Mouse (Mus musculus) cerebellum, adult 2 months (tissue): ENCODE measurements at regions not wholly inside any gene's neighbourhood (a gene's known extent, or its start where the extent isn't known, plus 50 kb on each side); places are given as distances from the start of the nearest gene placed in this dataset.

ENCODE experiments used
- DNase-seq, 2 experiments: peaks; one replicate each; pipeline ENCODE4 v3.0.0; 2021
- H3K27ac ChIP-seq: fragments of 200-500 bp; 2 replicates; pipeline ENCODE4 v1.5.1; 2012; ENCODE audit warnings: low read length, control low read depth, inconsistent platforms; ENCODE audit not compliant: insufficient read depth
- H3K27me3 ChIP-seq: fragments of 200-500 bp; 2 replicates; pipeline ENCODE4 v1.6.1; 2012; ENCODE audit warnings: inconsistent platforms, mild to moderate bottlenecking, low read length, moderate library complexity; ENCODE audit not compliant: control insufficient read depth, insufficient read depth
- H3K4me1 ChIP-seq: fragments of 200-500 bp; 2 replicates; pipeline ENCODE4 v1.6.1; 2011; ENCODE audit warnings: low read length; ENCODE audit not compliant: control insufficient read depth, insufficient read depth
- H3K4me3 ChIP-seq: fragments of 200-500 bp; replicated peaks from 2 replicates; pipeline ENCODE3; 2011; ENCODE audit warnings: mild to moderate bottlenecking, low read depth, low read length, control low read depth; ENCODE audit not compliant: insufficient read depth
- CTCF ChIP-seq: fragments of 200-500 bp; IDR thresholded peaks from 2 replicates; pipeline ENCODE4 v1.5.1; 2011; ENCODE audit warnings: low read depth, mild to moderate bottlenecking, control low read depth, low read length, moderate library complexity, borderline replicate concordance; ENCODE audit not compliant: insufficient read depth
- POLR2A ChIP-seq: fragments of 200-500 bp; IDR thresholded peaks from 2 replicates; pipeline ENCODE4 v1.6.1; 2011; ENCODE audit warnings: low read length, control low read depth, borderline replicate concordance; ENCODE audit not compliant: insufficient read depth
- WGBS: fragments of 180-500 bp; shearing (Covaris S2); methylation state at CpG from one replicate; pipeline ENCODE4 v1.1.7; 2018; 5-methylcytosine and 5-hydroxymethylcytosine counted together

DNA sequence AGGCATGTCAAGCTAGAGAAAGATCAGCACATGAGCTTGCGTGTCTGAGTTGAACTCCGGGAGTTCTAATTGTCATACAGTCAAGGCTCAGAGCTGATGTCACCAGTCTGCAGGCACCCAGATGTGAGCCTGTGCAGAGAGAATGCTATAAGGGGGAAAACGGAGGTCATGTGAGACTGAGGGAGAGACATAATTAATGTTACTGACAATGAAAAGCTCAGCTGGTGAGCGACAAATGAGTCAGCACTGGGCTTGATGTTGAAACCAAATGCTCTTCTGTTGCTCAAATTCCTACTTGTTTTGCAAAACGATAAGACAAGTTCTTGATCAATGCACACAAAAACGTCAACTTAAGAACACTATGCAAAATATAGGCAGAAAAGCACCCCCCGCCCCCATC, 116.1 kb upstream of the Cpeb2 start:
- no peak for TF ChIP-seq POLR2A
- TF ChIP-seq CTCF, result no peak
- H3K27ac ChIP-seq, result no peak overlapping the region
- H3K4me3 ChIP-seq, result no peak overlapping the region
- WGBS, result 80% methylated on average over 7 of the region's 7 CpGs
- no peak for DNase-seq
- peaks cover 3% of the 10 kb centered on the region; the same call in 1 of the 2 replicates for H3K4me1 ChIP-seq
- no peaks in the 10 kb centered on the region for H3K27me3 ChIP-seq

DNA sequence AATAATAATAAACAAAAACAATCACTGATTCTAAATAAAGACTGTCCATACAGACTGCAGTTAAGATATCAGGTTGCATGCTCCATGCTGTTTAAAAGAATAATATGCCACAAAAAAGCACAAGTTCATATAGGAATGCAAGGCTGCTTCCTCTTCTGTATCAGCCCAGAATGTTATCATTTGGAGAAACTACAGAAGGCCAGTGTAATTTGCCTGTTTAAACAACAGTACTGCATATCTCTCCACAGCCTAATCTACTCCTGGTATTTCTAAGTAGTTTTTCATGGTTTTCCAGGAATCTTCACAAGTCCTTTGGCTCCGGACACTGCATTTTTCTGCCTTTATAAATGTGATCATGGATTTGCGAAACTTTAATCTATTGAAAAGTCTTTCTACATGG, 111.9 kb upstream of the Cpeb2 start:
- no peak overlapping the region for H3K4me3 ChIP-seq
- WGBS, result 96% methylated on average over 2 of the region's 2 CpGs
- no peaks in the 10 kb centered on the region for H3K27me3 ChIP-seq
- no peak for DNase-seq
- no peak overlapping the region for H3K27ac ChIP-seq
- H3K4me1 ChIP-seq, result no peaks in the 10 kb centered on the region
- TF ChIP-seq POLR2A (no peak), CTCF (no peak)

DNA sequence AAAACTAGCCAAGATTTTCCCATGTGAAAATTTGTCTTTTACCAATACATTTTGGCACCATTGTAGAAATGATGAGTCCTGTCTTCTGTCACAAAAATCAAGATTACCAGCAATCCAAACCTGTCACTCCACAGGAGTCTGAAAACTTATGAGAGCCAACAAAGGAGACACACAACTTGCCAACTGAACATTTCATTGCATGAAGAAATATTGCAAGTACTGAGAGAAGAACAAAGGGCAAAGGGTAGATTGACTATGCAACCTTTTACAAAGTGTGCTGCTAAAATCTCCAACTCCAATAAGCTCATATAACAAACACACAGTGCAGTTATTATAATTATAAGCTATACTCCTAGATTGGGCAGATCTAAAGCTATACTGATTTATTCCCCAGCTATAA, 108.7 kb upstream of the Cpeb2 start:
- Histone ChIP-seq H3K27me3 (no peaks in the 10 kb centered on the region), H3K4me1 (no peaks in the 10 kb centered on the region), H3K4me3 (no peak overlapping the region), H3K27ac (no peak overlapping the region)
- no peak for DNase-seq
- TF ChIP-seq CTCF (no peak), POLR2A (no peak)

DNA sequence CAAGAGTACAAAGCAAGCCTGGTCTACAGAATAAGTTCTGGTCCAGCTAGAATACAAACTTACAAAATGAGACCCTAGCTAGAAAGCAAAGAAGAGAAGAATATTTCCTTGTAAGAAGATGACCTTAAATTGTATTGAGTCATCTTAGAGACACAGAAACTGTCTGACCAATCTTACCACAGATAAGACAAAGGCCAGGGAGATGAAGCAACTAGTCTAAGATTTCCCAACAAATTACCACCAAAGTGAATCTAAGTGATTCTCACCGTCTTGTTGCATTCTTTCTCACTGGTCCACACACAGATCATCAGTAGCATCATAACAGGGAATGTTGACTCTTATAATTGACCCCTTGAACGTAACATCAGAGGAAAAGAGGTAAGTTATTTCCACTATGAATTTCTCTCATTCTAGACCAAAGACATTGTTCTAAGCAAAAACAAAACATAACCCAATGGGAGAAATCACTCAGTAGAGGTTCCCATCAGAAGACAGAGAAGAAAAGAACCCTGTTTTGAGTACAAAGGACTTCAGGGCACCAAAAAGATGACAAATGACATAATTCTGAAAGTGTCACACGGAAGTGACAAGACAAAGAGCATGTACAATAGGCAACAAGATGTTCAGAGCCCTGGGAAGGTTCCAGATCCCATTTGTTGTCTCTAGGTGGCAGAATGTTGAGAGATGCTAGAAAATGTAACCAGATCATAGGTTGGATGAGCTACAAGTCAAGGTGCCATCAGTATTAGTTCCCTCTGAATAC, 107.0 kb upstream of the Cpeb2 start:
- WGBS, result 83% methylated on average over 3 of the region's 3 CpGs

DNA sequence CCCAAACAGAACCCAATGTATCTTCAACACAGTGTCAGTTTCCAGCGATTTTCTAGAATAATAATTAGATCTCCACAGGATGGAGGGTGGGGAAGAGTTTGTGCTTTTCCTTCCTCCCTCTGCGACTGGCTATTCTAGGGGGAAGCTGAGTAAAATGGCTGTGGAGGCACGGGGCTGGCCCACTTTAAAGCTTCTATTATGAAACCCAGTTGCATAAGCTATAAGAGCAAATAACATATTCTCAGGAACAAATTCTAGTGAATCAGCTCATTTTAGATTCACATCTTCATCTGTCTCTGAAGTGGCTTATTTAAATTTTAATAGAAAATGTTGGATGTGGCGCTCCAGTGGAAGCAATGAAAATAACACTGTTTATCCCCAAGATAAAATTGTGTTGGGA, 102.6 kb upstream of the Cpeb2 start:
- no peak overlapping the region for H3K27ac ChIP-seq
- no peaks in the 10 kb centered on the region for H3K27me3 ChIP-seq
- H3K4me1 ChIP-seq, result no peaks in the 10 kb centered on the region
- TF ChIP-seq CTCF, result no peak
- TF ChIP-seq POLR2A, result no peak
- no peak overlapping the region for H3K4me3 ChIP-seq
- WGBS, result 76% methylated on average over 4 of the region's 4 CpGs
- DNase-seq, result no peak

More for the DNA sequence above, 107.0 kb upstream of the Cpeb2 start:
- TF ChIP-seq POLR2A, result no peak
- TF ChIP-seq CTCF, result no peak
- H3K27me3 ChIP-seq, result no peaks in the 10 kb centered on the region
- H3K4me3 ChIP-seq, result no peak overlapping the region
- no peak for DNase-seq
- no peaks in the 10 kb centered on the region for H3K4me1 ChIP-seq
- H3K27ac ChIP-seq, result no peak overlapping the region

DNA sequence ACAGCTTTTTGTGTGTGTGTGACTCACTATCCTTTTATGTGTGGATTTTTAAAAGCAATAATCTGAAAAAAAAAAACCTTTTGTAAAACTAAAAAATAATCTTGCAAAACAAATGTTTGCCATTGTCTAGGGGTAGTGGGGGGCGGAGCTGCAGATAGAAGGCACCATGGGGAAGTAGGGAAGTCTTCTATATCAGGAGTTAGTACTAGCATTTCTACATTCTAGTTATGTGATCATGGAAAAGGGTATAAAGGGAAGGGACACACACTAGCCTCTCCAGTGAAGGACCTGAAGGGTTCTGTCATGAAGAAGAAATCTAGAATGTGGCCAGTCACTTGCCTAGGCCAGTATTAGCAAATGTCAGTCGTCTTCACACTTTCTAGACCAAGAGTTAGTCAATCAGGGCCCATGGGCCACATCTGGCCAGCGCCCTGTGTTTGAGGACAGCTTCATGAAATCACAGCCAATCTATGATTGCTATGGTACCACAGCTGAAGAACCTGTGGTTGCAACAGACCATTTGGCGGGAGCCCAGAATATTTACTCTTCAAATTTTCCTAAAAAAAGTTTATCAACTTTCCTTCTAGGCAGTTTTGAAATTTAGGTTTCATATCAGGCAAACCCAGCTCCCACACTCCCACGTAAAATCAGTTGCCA, 101.9 kb upstream of the Cpeb2 start:
- no peak overlapping the region for H3K27ac ChIP-seq

DNA sequence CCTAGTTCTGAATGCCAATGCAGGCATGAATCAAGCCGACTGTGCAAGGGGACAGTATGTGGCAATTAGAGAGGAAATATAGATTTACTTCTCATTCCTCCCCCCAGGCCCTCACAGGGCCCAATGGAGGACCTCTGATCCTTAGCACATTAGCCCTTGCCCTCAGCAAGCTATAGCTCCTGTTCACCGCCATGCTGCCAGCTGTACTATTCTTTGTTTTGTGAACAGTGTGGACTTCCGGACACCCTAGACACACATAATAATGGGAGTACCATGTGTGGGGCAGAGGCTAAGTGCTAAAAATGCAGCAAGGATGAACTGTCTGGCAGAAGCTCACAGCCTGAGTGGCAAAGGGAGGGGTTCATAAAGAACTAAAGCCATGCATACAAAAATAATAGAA, 99.3 kb upstream of the Cpeb2 start:
- Histone ChIP-seq H3K4me3 (no peak overlapping the region), H3K27me3 (no peaks in the 10 kb centered on the region), H3K27ac (no peak overlapping the region), H3K4me1 (no peaks in the 10 kb centered on the region)
- no peak for DNase-seq
- TF ChIP-seq CTCF, result no peak
- no peak for TF ChIP-seq POLR2A
- 83% methylated on average over 3 of the region's 3 CpGs for WGBS

More for the DNA sequence above, 101.9 kb upstream of the Cpeb2 start:
- no peak for TF ChIP-seq CTCF
- no peak for TF ChIP-seq POLR2A
- Histone ChIP-seq H3K27me3 (no peaks in the 10 kb centered on the region), H3K4me1 (no peaks in the 10 kb centered on the region), H3K4me3 (no peak overlapping the region)
- no peak for DNase-seq
- 91% methylated on average over 5 of the region's 5 CpGs for WGBS

DNA sequence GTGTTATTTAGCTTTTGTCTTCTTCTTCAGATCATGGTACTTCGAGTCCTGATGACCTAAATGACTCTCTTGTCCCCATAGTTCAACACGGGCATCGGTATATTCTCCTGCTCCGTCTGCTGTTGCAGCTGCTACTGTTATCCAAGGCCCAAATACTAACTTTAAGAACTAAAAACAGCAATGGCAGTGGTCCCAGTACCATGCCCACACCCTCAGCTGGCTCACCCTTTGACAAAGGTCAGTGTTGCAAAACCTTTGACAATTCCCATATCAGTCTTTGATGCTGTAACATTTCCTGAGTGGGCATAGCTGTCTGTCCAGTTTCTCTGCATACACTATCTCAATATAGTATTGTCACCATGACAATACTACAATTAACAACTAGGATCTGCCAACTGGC, 96.8 kb upstream of the Cpeb2 start:
- TF ChIP-seq POLR2A, result no peak
- no peaks in the 10 kb centered on the region for H3K4me1 ChIP-seq
- H3K4me3 ChIP-seq, result no peak overlapping the region
- H3K27me3 ChIP-seq, result no peaks in the 10 kb centered on the region
- no peak for DNase-seq
- 83% methylated on average over 4 of the region's 4 CpGs for WGBS
- H3K27ac ChIP-seq, result no peak overlapping the region
